Mouse (Mus musculus) megakaryocyte, adult 5-6 weeks (primary cell): ENCODE results near the gene Vps26c. TPM values are rescaled to one million over a fixed set of nuclear protein-coding genes. Genes with fewer than 3 reads are reported as not detected.

Experiments
- ATAC-seq: 2 replicates; pipeline ENCODE4 v1.8.0; 2016; ENCODE audit warnings: mild to moderate bottlenecking, inconsistent platforms; ENCODE audit not compliant: poor library complexity, severe bottlenecking
- total RNA-seq, 2 experiments: library from RNA; stranded (forward) in 1 of 2; stranded (reverse) in 1 of 2; fragments of 153-499, 151-499 nt in 1 of 2; fragments of 221-1000, 200-1000 nt in 1 of 2; gene quantifications; 2 replicates each; pipeline versions ENCODE4 v1.2.3 to v1.2.4; 2015 to 2017

Gene Vps26c
- total RNA-seq, 2 experiments from 2014 or later: 43.3 to 45.6 TPM

DNA sequence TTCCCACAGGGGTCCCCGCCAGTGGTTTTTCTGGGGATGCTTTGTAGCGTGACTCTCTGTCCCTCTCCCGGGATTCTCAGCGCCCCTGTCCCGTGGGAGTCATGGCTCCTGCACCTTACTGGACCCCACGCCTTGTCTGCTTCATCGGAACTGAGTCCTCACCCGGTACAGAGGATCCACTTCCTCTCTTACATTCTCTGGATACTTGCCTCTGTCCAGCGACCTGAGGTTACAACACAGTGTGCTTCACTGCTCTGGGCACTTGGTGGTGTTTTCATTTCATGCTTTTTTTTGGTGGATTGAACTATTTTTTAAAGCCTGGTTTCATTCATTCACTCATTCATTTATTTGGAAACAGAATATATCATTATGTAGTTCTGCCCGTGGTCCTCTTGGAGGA, 23.2 kb upstream of the Vps26c start:
- peak; percentile 86 for ATAC-seq

DNA sequence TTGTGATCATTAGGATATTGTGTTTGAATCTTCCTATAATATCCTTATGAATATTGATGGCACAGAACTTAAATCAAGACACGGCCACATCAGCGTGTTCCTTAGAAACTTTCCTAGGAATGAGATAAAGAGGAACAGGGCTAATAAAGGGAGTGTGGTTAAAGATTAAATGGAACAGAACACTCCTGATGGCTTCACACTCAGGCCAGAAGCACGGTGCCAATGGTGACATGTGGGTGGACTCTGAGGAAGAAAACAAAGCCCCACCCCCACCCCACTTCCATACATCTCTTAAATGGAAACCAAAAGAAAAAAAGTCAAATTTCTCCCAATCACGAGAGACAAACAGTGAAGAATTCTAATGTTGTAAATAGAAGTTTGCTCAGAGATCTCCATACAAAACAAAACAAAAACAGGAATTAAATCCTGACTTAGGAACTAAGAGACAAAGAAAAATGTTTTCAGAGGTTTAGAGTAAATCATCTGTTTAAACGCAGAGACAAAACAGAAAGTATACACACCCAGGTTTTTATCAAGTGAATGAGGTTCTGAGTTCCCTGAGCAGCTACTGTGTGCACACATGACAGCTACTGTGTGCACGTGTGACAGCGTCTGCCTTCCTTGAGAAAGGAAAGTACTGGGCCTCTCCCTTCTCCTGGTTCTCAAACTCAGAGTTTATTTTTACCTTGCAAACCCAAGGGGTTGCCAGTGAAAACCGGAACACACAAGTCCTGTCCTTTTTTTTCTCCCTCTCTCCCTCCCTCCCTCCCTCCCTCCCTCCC, 19.3 kb upstream of the Vps26c start:
- no peak for ATAC-seq

DNA sequence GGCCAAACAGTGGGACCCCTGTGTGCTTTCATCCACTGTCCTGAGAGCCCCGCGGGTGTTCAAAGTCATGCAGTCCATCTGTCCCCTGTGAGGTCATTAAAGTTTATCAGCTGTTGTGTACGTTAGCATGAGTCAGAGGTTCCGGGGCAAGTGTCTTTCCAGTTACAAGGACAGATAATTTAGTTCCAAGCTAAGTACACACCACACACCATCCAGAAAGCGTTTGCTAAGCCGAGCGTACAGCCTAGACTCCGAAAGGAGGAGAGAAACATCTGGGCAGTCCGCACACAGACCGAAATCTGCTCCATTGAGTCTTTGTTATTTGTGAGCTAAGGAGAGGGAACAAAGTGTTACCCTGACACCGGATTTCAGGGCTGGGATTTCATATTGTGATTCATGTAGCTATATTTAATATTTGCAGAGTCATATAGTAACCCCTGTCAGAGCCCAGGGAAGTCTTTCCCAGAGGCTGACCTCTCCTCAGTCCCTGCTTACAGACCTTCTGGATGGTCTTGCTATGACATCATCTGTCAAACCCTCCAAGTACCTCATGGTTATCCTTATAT, 18.0 kb upstream of the Vps26c start:
- ATAC-seq: no peak

DNA sequence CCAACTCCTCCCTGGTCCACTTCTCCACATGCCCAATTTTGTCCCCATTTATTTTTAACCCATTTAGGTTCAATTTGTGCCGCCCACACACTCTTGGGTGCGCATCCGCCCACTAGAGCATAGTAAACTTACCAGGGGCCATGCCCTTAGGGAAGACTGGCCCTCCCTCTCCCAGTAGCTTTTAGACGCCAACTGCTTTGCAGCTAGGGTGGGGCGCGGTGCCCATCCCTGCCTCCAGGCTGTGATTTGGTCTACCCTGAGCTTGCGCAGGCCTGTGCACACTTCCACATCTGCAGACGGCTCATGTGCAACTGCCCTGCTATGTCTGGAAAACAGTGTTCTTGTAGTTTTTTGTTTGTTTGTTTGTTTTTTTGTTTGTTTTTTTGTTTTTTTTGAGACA, 16.3 kb upstream of the Vps26c start:
- ATAC-seq: no peak

DNA sequence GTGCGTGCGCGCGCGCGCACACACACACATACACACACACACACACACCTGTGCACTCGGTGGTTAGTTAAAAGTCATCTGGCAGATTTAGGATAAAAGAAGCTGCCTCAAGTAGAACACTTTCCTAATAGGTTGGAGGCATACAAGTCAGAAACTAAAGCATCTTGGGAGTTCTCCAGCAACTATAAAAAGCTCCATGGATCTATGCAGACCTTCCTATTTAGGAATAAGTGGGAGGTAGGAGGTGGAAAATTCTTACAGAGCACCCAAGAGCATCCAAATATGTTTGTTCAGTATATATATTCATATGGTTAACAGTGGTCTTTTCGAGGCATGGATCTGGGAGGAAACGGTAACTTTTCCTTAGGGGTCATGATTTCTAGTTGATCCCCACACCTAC, 13.5 kb upstream of the Vps26c start:
- ATAC-seq: no peak

DNA sequence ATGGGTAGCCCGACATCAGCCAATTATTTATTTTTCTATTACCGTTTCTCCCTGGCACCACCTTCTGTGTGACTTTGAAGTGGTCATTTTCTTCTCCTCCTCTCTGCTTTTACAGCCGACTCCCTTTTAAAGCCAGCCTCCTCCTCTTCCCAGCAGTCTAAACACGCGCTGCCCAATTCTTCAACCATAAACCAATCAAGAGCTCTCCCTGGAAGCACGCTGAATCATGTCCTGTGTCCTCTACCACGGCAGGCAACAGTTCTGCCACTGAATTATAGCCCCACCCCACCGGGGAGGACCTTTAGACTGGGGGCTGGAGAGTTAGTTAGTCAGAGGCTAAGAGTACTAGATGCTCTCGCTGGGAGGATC, 10.5 kb upstream of the Vps26c start:
- ATAC-seq: peak; percentile 49; the same call in 1 of the 2 replicates

DNA sequence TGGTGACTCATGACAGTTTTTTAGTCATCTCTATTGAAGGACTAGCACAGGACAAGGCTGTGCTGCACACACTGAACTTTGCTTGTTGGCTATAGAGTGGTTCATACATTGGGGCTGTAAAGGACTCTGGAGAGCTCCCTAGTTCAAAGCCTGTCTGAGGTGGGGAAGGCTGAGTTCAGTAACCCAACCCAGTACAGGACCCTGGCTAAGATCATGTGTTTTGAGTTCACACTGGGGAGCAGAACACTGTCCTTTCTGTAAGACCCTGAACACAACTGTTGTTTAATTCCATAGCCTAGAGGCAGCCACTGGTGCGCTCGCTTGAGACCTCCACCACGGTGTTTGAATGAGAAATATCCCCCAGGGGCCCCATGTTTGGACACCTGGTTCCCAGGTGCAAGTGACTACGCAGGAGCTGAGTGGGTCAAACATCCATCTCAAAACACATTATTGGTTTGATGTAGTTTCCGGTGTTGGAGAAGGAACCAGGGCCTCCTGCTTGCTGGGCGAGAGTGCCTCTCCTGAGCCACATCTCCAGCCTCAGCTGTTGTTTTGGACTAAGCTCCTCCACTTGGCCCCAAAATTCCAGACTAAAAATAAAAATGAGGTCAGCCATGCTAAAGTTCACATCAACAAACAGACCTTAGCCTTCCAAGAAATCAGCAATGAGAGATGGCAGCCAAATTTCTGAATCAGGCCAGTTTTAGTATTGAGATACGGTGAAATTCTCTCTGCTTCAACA, 10.0 kb upstream of the Vps26c start:
- no peak for ATAC-seq

DNA sequence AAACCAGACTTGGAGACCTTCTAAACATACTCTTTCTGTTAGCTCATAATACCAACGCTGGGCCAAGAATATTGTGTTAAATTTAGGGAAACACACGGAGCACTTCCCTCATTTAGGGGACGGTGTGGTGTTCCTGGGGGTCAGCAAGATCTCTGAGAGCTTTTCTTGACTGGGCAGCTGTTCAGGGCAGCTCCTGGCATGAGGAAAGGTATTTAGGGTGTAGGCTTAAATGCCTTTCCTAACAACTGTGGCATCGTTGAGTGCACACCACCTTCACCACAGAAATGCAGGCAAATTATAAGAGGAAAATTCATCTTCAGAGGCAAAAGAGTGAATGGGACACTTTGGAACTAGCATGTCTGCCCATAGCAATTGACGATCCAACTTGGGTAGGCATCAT, 9.1 kb upstream of the Vps26c start:
- ATAC-seq: no peak

DNA sequence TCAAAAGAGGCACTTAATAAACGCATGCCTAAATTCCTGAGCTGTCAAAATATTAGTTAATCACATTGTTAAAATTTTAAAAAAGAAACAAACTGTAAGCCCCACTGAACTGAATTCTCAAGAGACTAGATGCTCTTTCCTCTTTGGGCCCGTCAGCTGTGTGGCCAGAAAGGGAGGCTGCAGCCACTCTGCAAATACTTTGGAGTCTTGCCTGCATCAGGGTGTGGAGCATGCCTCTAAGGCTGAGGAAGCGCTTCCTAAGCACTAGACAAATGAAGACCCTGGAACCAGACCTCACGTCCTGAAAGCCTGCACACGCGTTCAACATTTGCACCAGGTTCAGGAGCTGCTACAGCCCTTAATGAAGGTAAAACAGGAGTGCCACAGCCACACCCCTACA, 7.0 kb upstream of the Vps26c start:
- ATAC-seq: no peak

DNA sequence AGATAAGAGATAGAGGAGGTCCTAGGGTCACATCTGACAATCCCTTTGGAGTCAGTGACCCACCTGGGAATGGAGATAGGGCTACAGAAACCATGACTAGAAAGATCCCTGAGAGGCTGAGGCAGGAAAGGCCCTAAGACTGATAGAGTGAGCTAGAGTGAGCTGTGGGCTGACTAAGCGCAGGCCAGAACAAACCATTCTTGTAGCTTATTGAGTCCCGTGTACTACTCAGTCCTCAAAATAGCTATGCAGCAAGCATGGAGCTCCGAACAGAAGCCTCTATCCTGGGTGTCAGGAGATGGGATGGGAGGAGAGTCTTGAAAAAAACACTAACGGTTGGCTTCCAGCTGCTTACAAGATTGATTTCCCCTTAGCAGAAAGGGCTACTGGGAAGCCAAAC, 4.6 kb upstream of the Vps26c start:
- no peak for ATAC-seq

DNA sequence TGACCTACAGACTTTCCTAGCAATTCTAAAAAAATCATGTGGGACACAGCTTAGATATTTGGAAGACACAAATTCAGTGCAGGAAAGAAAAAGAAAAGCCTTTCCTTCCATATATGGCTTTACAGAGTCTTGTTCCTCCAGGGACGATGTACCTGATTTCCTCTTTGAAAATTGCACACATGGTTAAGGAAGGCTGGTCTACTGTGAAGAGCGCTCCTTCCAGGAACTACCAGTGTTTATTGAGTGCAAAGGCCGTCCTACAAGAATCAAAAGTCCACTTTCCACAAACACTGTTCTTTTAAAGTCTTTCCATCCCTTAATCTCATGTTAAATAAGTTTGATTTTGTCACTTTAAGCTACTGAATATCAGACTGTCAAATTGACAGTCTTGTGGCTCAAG, 916 bp upstream of the Vps26c start:
- no peak for ATAC-seq

DNA sequence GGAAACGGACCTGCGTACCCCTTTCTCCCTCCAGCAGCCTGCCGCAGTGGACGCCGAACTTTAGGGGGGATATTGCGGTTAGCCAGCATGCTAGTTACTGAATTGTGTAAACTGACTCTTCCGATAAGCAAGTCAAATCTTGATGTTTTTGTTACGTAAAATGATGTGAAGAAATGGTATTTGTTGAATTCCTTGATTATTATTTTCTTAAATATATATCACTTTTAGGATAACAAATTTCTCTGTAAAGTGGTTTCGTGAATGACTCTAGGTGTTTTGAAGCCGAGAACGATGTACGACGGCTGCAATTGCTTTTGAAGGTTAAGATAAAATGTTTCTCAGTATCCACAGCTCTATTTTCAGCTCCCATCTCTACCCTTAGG, 513 bp upstream of the Vps26c start:
- no peak for ATAC-seq

DNA sequence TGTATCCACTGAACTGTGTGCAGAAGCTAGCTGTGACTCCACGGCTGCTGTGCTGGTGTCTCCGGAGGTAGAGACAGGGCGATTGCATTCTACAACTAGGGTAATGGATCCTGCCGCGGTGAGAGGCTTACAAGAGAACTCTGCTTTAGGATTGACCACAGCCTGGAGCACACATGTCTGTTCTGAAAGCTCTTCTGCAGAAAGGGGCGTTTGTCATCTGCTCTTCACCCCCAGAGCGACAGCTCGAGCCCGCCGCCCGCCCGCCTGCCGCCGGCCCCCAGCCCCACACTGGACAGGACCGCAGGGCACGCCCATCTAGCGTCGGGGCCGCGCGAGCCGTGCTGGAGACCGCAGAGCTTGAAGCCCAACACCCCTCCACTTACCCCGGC, 681 bp downstream of the Vps26c start:
- no peak for ATAC-seq

DNA sequence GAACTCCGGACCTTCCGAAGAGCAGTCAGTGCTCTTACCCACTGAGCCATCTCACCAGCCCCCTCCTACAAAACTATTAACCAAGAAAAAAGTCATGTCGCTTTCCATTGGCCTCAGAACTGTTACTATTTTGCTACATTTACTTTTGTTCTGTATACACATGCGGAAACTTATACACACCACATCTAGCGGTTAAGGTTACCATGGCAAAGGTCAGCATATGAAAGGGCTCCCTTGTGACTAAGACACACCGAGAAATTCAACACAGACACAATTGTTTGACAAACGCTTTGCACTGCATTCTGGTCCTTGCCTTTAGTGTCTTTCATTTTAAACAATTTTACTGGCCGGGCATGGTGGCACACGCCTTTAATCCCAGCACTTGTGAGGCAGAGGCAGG, 1.9 kb downstream of the Vps26c start:
- ATAC-seq: no peak

DNA sequence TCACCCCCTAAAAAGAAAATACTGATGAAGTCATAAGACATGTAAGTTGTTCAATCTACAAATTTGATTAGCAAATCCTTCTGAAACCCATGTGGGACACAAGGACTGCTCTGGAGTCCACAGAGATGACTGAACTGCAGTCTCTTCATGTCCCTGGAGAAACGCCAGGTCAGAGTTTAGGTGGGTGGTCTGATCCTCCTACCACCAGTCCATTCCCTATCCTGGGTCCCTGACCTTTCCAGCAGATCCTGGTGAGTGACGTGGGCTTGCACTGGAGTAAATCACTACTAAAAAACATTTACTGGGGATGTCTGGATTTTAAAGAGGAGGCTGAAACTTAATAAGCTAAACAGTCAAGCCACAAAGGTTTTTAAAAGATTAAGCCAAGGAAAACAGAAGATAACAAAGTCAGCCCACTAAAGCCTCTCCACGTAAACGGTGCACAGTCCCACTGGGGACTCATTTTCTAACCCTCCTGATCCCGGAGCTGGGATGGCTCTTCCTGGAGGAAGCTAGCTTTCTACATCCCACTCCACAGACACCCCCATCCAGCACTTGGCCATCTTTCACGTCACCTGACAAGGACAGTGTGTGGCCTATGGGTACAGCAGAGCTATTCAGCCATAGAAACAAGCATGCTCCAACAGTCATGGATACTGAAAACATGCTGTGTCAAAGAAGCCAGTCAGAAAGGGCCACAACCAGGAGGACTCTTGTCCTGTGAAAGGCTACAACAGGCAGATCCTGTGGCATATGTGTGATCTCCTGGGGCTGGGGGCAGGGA, 2.8 kb downstream of the Vps26c start:
- no peak for ATAC-seq

DNA sequence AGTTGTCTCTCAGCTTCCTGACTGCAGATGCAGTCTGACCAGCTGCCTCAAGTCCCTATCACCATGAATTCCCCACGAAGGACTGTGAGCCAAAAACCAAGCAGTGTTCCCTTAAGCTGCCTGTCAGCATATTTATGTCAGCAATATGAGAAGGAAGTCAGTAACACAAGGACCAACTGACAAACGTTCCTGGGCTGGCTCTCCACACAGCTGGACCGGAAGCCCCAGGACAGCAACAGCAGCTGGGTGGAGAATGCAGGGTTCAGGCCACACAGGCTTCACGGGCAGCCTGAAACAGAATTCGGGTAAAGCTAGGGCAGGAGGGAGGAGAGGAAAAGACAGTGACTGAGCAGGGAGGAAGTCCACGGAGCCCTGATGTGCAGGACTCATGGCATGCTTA, 7.6 kb downstream of the Vps26c start:
- ATAC-seq: peak; percentile 65

DNA sequence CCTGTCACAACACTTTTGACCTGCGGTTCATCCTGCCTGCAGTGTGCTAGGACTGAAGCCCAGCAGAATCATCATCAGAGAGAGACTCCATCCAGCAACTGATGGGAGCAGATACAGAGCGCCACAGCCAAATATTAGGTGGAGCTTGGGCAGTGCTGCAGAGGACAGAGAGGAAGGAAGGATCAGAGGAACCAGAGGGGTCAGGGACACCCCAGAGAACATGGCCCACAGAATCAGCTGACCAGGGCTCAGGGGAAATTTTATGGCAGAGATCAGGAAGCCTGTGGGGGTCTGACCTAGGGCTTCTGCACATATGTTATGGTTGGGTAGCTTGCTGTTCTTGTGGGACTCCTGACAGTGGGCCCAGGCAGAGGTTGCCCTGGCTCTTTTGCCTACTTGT, 9.0 kb downstream of the Vps26c start:
- ATAC-seq: no peak

DNA sequence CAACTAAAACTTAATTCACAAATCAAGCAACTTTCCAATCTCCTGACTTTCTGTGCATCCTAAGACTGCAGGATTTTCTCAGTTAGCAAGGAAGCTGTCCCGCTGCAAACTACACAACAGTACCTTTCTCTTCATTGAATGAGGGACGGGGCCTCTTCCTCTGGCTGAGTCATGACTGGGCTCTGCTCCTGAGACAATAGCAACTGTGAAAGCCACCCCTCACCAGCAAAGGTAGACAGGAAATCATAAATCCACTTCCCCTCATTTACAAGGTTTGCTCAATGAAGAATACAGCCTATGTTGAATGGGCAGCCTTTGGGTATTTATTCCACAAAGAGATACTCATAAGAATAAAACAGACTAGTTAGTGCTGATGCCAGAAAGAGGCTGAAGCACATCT, 16.6 kb downstream of the Vps26c start:
- no peak for ATAC-seq

DNA sequence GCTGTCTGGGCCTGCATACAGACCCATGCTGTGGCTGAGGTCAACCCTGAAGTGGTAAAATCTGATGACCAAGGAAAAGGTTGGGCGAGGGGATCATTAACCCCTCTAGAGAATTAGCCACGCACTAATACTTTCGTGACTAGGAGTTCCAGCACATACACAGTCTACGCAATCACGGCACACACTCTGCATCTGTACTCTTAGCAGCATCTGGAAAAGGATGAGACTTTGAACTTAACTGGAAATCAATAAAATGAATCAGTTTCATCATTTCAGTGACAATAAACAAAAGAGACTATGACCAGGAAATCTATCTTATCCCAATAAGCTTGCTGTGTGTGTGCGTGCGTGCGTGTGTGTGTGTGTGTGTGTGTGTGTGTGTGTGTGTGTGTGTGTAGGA, 17.9 kb downstream of the Vps26c start:
- ATAC-seq: no peak

DNA sequence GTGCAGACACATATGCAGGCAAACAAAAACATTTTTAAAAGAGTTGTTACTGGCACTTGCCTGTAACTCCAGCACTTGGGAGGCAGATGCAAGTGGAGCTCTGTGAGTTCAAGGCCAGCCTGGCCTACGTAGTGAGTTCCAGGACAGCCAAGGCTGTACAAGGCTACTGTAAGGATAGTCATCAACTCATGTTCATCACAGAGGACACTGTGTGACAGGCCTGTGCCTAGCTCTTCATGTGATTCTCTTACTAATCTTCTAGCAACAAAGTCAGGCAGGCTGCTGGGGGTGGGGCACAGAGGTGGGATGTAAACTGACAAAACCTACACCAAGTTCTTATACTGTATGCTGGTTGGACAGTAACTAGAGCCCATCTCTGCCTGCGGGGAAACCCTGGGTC, 19.6 kb downstream of the Vps26c start:
- ATAC-seq: no peak

DNA sequence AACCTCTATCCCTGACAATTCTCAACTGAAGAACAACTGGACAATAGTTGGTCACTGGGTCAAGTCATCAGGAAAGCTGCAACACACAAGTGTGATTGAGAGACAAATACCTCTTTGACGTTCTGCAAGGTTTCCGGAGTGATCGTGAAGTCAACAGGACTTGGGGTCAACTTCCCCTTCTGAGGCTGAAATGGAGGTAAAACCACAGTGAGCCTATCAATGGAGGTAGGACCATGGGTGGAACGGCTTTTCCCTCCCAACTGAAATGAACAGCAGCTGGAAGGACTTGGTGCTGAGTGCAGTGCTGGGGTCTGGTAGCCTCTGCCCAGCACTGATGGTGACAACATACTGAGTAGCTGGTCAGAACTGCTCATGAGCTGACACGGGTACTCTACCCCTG, 22.4 kb downstream of the Vps26c start:
- ATAC-seq: peak; percentile 74

DNA sequence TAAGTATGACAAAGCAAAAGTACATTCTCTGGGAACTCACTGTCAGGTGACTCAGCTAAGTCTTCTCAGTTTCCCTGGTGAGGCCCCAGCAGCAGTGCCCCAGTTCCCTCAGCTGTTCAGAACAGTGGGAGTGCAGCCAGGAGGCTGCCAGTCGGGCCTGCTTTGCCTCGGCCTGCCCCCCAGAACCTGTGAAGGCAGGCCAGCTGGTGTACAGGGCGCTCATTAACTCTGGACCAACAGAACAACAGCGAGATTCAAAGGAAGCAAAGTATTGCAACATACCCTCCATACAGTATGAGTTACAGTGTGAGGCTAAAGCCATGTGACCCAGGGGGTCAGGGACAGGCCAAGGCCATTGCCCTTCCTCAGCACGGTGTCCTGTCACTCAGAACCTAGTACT, 28.7 kb downstream of the Vps26c start:
- ATAC-seq: peak; percentile 78
